Mouse (Mus musculus) c-Kit-positive CD71-positive TER-119-negative erythroid progenitor cells, embryonic 14.5 days (primary cell): ENCODE data around the gene Rnf185.
A peak's percentile ranks its signal among the peaks of the same experiment; 100 is the strongest.

Experiments used
- DNase-seq: peaks from one replicate; pipeline ENCODE4 v3.0.0-alpha.2; 2013; ENCODE audit warnings: low read depth

Gene Rnf185

GRCm38 (mm10) chr11:3452167-3452639 lies at the start of gene Rnf185:
Gene Rnf185, minus strand, starts transcription at chr11:3452363.
- peak; percentile 93 for DNase-seq

- no peak for DNase-seq
Observed at GRCm38 (mm10) chr11:3497296-3497695, 45.1 kb upstream of the Rnf185 start.

GRCm38 (mm10) chr11:3496756-3497155 lies 44.6 kb upstream of the Rnf185 start:
- no peak for DNase-seq

DNA sequence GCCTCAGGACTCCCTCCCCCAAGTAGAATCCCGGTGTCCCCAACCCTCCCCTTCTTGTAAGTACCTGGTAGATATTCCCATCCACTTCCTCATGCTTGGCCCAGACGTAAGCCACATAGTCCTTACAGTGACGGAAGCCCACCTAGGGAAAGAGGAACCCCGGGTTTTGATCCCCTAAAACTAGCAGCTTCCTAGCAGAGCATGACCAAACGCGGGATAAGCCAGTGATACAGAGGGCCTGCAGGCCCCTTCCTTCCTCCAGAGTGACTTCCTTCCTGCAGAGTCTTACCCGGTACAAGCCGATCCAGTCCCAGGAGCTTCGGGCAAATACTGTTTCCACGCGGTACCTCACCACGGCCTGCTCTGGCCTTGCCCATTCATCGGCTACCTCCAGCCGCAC lies 43.3 kb upstream of the Rnf185 start:
- no peak for DNase-seq

DNA sequence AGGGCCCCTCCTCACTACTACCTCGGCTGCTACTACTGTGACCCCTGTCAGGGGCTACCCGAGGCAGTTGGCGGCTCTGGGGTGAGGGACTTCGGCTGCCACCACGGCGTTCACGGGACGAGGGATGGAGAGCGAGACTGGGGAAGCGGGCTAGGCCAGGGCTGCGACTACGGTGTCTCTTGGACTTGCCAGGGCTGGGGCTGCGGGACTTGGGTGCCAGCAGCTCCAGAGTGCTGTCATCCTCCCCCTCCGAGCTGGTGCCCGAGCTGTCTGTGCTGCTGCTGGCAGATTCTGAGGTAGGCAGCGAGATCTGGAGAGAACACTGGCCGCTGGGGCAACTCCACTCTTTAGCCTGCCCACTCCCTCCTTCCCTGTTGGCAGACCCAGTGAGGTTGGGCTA lies 42.7 kb upstream of the Rnf185 start:
- no peak for DNase-seq

DNA sequence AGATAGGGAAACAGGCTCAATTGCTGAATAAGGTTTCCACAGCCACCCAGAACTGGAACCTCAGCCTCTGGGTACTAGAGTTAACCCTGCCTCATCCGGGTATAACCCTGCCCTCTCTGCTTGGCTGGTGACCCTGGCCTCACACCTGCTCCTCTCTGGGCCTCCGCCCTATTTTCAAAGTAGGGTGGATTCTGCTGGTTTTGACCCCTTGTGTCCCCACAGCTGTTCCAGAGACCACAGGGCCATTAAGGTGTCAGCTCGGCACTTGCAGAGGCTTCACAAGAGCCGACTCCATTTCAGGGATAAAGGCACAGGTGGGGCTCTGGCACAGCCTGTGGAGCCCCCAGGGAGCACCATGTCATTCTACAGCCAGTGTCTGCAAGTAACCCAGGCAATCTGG lies 40.6 kb upstream of the Rnf185 start:
- no peak for DNase-seq

DNA sequence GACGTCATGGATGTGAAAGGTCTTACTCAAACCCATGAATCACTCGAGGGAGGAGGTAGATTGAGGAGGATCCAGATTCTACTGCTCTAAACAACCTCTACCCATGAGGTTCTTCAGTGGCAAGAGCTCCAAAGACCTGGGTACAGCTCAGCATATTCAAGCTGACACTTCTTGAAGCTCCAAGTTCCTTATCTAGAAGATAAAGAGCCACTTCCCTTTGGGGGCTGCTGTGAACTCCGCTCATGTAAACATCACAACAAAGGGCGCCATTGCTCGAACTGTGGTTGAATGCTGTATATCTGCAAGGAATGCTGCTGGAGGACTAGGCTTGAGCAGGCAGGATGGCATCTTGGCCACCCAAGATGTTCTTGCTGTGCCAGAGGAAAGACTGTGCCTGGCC lies 36.9 kb upstream of the Rnf185 start:
- no peak for DNase-seq

DNA sequence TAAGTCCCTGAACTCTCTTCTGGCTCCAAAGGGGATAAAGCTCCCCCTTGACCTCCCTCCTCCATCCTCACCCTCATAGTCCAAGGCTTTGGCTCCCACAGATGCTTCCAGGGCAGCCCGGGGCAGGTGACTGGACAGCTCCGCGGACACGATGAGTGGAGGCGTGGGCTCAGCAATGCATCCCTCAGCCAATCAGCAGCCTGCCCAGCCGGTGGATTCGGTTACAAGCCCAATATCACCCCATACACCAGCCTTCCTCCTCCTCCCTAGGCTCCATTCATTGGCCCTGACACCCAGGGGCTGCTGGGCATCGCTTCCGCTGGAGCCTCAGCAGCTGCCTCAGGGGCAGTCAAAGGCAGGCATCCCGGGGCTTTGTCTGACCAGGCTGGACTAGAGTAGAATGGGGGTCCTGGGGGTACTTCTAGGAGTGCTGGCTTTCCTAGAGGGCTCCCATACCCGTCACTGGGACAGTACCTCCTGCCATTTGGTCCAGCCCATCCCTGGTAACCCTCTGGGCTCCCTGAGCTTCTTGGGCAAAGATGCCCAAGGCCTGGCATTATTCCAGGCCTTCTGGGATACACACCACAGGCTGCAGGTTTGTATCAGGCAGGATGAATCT lies 35.9 kb upstream of the Rnf185 start, which contains the start of gene Pla2g3:
Gene Pla2g3, plus strand, starts transcription at position 333 of the 619 bp plus-strand sequence.
- DNase-seq = no peak

GRCm38 (mm10) chr11:3486349-3486748 lies 34.2 kb upstream of the Rnf185 start:
- no peak for DNase-seq

DNA sequence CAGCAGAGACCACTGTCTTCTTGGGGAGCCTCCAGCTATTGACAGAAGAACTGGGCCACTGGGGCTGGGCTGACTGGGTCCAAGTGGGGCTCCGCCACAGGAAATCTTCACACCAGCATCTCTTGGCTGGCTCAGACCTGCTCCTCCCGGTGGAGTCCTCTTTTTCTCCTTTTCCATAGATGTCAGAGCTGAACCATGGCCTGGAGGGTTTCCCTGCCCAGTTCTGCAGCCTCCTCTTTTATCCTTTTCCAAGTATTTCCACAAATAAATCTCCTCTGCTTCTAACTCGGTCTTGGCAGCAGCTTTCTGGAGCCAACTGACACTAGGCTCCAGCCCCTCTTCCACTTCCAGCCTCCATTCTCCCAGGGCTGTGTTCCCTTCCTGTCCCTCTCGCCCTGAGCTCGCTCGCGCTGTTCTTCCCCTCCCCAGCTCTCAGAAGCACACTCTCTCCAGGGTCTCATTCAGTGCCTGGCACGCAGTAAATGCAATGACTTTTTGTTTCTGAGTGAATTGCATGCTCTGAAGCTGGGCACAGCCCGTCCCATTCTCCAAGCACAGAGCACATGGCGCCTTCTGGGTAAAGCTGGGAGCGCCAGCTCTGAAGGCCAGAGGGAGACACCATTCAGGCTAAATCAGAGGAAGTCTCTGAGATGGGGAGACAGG lies 31.9 kb upstream of the Rnf185 start:
- no peak for DNase-seq

DNA sequence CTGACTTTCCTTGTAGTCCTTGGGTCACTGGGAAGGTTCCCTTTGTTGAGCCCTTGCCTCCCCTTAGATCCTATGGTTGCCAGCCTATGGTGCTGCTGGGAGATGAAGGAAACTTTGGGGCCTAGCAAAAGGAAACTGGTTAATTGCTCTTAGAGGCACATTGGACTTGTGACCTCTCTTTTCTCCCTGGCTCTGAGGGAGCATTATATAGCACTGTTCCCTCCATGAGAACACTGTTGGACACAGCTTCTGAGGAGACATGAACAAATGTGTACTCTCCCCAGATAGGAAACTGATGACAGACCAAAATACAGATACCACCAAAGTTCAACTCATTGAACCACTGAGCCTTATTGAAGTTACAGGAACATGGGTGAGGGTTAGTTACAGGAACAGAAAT lies 23.3 kb upstream of the Rnf185 start:
- no peak for DNase-seq

- DNase-seq = no peak
Observed at GRCm38 (mm10) chr11:3474480-3475115, 22.4 kb upstream of the Rnf185 start.

- peak; percentile 69 for DNase-seq
Observed at GRCm38 (mm10) chr11:3472484-3472883, 20.3 kb upstream of the Rnf185 start.

- no peak for DNase-seq
Observed at GRCm38 (mm10) chr11:3471448-3471850, 19.3 kb upstream of the Rnf185 start.

GRCm38 (mm10) chr11:3462846-3463245 lies 10.7 kb upstream of the Rnf185 start:
- DNase-seq = no peak

DNA sequence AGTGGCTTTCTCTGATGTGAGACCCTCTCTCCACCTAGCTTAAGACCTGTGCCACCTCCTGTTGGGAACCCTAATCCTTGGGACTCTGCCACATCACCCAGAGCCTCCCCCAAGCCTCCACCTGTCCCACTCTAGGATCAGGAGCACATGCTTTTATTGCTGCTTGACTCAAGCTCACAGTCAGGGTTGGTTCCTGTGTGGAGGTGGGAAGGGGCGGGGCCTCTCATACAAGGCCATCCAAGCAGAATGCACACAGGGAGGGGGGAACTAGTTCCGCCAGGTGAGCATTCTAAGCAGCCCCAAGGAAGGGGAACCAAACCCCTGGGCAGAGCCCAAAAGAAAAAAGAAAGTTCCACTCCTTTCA lies 6.9 kb upstream of the Rnf185 start:
- DNase-seq = no peak

DNA sequence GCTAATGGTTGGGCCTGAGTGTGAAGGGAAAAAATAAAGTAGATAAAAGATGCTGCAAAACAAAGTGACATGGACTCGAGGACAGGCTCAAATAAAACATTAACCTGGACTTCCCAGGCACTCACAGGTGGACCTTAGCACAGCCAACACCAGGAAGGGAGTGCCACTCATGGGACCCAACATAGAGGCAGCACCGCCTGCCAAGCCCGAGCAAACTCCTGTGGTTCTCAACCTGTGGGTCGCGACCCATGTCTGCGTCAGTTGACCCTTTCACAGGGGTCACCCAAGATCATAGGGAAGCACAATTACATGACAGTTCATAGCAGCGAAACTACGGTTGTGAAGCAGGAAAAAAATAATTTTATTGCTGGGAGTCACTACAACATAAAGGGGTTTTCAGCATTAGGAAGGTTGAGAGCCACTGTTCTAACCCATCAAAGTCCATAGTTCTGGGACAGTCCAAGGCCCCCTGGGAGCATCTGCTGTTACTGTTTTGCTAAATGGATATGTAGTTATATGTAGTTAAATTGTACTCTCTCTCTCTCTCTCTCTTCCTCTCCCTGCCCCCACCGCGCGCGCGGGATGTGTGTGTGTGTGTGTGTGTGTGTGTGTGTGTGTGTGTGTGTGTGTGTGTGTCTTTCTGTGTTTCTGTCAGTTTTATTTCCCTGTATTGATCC lies 6.4 kb upstream of the Rnf185 start:
- no peak for DNase-seq

DNA sequence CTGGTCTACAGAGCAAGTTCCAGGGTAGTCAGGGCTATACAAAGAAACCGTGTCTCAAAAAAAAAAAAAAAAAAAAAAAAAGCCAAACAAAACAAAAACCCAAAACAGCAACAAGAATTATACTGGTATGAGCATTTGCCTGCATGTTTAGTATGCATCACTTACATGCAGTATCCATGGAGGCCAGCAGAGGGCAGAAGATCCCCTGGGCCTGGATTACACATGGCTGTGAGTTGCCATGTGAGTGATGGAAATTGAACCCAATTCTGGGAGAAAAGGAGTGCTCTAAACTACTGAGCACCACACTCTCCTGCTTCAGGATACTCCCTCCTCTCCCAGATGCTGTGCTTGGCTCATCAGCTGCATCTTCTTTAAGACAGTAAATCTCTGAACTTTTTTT lies 4.2 kb upstream of the Rnf185 start:
- DNase-seq = peak; percentile 58

GRCm38 (mm10) chr11:3454506-3454905 lies 2.3 kb upstream of the Rnf185 start:
- no peak for DNase-seq

GRCm38 (mm10) chr11:3453467-3453866 lies 1.3 kb upstream of the Rnf185 start:
- DNase-seq = no peak

DNA sequence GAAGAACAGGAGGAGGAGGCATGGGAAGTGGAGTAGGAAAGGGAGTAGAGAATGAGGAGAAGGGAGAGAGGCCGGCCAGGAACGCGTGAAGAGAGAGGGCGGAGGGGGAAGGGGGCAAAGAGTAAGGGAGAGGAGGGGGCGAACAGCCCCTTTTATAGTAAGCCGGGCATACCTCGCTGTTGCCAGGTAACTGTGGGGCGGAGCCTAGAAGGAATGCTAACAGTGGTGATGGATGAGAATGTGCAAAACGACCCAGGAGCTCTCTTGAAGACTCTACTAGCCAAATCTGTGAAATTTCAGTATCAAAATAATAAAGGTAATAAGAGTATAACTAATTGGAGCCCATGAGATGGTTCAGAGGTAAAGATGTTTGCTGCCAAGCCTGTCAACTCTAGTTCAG lies 606 bp upstream of the Rnf185 start:
- DNase-seq = no peak

DNA sequence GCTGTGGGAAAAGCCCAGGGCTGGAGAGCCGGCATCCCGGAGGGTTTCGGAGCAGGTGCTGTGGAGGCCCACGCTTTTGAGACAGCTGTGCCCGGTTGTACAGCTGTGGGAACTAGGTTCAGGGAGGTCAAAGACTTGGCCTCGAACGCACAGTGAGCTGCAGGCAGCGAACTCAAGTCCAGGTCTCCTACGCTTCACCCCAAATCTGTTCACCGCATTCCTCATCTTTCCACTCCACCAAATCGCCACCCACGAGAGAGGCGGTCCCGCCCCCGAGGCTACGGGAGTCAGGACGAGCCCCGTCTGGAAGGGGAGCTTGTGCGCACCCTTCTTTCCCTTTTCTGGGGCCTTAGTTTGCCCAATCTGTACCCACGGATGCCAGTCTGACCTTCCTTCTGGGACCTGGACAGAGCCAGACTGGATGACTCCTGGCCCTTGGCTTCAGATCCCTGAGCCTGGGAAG lies 431 bp downstream of the Rnf185 start:
- DNase-seq = no peak

DNA sequence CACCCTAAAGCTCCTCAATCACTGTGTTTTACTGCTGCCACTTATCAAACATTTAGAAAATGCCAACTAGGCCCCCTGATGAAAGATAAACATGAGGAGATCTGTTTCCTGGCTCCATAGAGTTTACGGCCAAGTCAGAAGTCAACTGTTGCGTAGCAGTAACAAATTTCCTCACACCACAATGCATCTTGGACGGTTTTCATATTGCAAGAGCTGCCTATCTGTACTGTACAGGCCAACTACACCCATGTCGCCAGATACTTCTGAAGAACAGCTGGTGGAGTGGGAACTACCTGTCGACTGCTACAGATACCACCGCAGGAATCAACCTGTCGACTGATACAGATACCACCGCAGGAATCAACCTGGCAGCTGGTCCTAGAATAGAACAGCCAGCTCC lies 7.3 kb downstream of the Rnf185 start:
- DNase-seq = no peak
